Mouse (Mus musculus): ENCODE results near the gene Pik3c2g.

Pik3c2g gene

DNA sequence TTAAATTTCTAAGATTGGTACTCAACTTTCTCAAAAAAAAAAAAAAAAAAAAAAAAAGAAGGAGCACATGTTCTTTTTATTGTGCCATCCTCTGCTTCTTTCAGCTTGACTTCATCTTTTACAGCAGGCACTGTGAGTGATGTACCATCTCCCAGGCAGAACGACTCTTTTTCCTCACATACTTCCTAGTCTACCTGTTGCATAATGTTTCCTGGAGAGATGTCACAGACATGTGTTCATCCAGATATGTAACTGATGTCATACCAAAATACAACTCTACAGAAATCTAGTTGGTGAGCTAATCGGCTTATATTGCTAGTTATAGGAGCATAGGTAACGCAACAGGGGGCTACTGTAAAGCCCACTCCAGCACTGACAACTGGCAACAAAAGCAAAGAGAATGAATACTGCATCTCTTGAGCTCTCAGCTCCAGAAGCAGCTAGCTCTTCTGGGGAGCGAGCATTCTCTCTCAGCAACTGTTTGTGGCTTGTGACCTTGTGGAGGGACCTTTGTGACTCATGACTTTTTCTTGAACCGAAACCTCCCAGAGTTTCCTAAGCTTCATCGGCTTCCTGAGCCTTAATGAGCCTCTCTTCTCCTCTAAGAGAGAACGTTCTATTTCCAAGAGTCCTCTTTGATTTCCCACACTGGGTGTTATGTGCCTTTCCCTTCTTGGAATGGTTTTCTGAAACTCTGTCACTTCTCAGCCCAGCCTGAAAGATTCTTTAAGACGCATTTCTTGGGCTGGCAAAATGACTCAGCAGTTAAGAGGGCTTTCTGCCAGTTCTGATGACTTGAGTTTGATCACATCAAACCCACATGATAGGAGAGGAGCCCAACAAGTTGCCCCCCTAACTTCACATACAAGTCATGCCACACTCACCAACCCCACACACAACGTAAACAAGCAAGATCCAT lies 148.9 kb downstream of the Pik3c2g start:
- no peak for DNase-seq (ENCODE audit: low spot score in 2 of 2)

DNA sequence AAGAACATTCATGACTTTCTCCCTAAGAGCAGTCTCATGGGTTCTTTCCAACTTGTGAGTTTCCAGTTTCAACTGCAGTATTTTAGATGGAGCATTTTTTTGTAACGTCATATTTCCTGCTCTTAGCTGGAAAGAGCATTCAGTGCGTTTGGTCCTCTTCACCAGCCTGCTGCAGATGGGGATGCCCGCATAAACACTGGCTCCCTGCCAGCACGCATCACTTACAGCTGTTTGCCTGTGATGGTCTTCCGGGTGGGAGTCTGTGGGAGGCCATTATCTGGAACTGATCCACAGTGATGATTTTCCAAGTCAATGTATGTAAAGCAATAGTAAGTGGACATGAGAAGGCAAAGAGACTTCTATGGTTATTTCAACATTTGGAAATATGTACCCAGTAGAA lies 151.3 kb downstream of the Pik3c2g start:
- no peak for DNase-seq (ENCODE audit: low spot score in 2 of 2)

DNA sequence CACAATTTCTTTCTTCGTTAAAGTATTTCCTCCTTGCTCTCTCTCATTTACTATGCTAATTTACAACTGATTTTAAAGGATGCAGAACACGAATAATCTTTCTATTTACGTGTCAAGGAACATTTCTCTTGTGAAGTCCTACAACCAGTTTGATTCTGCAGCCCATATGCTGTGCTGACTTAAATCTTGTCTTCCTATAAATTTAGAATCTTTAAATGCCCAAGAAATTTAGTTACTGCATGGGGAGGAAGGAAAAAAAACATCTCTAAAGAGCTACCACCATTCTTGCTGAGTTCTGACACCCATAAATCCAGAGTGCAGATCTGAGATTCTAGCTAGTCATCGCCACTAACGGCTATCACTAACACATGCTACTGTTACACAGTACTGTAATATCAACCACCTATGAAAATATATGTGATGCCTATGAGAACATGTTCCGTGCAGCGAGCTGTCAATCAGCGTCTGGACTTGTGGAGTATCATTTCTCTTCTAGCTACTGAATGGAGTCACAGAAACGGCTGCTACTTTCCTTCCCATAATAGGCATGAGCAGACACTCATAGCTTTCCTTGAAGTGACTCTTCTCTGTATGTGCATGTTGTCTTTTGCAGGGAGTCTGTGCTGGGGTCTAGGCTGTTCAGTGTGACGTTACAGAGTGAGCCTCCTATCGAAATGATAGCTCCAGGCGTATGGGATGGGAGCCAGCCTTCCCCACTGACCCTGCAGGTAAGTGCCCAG lies 155.8 kb downstream of the Pik3c2g start:
- no peak for DNase-seq (ENCODE audit: low spot score in 2 of 2)

DNA sequence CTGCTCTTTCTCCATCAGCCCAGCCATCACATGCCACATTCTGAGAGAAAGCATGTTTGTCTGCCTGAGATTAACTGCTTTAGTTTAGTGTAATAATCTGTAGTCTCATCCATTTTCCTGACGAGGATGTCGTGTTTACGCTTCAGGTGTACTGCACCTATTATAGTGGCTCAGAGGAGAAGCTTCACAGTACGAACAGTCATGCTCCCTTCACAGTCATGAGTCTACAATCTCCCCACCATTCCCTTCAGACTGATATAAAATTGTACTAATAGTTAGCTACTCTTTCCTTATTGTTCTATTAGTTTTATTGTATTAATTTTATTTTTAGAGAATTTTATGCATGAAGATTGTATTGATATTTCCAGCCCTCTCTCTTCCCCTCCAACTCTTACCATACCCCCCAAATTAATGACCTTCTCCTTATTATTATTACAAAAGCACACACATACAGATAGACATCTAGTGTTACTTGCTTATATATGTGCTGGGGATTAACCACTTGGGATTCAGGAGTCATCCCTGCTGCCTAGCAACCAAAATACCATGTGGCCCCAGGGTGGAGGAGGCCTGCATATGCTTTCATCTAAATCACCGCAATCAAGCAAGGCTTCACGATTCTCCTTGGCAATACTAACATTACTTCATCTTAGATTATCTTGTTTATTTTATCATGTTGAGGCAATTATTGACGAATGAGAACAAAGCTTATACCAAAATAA lies 159.9 kb downstream of the Pik3c2g start:
- DNase-seq (ENCODE audit: low spot score in 2 of 2): no peak

DNA sequence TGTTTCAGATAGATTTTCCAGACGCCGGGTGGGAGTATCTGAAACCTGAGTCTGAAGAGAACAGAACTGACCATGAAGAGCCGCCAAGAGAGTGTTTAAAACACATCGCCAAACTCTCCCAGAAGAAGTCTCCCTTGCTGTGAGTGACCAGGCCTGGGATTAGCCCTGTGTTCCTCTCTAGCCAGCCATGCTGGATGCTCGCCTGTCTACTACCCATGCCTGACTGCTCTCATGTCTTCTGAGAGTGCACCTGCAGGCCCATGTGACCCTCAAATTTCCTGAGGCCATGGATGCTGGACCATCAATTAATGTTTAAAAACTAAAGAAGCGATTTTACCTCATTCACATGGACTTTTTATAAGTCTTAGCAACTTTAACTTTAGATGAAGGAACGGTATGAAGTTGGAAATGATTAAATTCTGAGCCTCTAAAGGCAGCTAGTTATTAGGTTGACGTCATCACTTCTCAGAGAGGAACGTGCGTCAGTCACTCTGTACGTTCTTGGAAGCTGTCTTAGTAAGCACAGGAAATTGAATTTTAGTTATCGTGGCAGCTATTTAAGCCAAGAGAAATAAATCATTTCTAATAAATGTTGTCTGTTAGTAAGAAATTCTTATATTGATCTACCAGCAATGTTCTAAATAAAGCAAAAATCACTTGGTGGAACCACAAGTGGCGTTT lies 161.2 kb downstream of the Pik3c2g start:
- no peak for DNase-seq (ENCODE audit: low spot score in 2 of 2)

DNA sequence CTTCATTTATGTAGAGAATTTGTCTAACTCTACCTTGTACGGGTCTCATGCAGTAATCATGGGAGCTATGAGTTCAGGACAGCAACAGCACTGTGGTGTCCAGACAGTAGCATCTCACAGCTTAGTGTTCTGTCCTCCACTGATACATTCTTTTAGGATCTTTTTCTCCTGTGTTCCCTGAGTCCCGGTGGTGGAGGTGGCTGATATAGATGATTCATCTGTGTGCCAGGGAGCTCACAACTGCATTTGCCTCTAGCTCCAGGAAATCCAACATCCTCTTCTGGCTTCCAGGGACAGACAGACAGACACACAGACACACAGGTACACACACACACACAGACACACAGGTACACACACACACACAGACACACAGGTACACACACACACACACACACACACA lies 163.6 kb downstream of the Pik3c2g start:
- DNase-seq (ENCODE audit: low spot score in 2 of 2): peak; percentile 37 to 39

DNA sequence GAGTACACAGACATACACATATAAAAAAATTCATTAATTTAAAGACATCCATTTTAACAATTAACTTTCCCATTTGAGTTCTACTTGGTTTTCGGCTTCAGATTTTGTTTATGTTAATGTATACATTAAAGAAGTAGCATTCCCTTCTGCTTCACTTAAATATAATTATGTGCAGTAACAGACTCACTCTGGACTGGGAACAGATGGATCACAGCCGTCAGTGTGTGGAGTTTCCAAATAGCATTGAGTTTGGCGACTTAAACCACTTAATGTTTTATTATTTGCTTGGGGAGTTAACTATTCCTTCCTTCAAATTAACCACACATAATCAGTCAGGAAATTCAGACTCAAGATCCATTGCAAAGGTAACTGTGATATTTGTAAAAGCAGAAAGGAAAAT lies 164.0 kb downstream of the Pik3c2g start:
- no peak for DNase-seq (ENCODE audit: low spot score in 2 of 2)

DNA sequence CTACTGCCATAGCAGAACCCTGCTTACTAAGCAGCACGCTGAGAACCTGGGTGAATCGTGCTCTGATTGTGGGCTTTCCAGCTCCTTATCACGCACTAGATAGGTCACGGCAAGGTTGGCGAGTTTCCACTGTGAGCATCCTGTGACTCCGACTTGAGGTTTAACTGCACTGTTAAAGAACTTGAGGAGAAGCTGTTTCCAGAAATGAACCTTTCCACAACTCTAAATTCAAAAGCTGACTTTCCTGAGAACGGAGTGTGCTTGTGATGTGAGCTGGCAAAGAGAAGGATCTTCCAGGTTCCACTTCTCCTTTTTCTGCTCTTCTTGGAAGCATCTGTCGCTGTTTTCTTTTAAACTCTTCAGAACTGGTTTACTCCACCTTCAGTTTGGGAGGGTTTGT lies 170.9 kb downstream of the Pik3c2g start:
- no peak for DNase-seq (ENCODE audit: low spot score in 2 of 2)

DNA sequence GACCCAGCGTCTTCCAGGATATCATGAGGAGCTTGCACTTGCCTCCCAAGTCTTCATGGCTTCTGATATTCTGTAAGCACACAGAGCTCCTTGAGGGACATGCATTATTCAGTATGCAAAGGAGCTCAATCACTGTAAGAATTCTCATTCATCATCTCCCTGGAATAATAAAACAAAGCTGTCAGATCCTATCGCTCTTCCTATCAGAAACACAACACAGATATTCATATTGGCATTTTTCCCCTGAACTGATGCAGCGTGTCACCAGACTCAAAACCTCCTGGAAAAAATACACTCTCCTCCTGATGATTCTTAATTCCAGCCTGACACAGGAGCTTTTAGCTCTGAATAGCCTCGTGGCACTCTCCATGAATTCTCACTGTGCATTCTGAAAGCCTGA lies 174.0 kb downstream of the Pik3c2g start:
- no peak for DNase-seq (ENCODE audit: low spot score in 2 of 2)

DNA sequence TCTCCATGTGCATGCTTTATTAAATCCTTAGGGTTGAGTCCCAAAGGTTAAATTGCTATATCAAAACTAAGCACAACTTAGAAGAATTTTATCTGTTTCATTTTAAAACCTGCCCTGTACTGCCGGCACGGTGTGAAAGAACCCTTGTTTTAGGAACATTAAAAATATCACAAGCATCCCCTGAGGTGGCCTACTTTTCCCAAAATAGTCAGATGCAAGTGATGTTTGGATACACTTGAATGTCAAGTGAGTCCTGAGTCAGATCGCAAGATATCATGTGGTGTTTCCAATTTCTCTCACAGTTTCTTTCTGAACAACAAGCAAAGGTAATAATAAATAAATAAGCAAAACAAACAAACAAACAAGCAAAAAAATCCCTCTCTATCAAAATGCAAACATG lies 177.4 kb downstream of the Pik3c2g start:
- DNase-seq (ENCODE audit: low spot score in 2 of 2): no peak

DNA sequence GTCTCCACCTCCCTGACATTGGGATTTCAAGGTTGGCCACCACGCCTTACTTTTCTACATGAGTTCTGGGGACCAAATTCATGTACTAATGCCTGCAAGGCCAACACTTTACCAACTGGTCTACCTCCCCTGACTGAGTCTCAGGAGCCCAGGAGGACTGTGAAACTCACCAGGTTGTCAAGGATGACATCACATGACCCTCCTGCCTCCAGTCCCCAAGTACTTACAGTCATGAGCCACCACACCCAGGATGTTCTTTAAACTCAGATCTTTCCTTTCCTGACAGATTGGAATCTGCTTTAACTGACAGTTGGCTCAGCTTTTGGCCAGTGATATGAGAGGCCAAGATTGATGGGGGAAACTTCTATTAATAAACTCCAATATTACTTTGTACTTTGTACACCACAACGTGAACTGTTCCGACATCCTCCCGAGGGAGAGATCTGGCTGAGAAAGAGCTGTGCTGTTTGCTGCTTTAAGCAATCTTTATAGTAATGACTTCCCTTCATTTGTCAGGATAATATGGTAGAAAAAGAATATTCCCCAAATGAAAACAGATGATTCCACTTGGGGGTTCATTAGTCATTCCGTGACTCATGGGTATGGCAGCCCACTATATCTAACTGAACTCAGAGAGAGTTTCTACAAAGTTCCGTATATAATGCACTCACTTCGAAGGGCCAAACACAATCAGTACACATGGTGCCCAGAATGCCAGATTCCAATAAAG lies 182.9 kb downstream of the Pik3c2g start:
- DNase-seq (ENCODE audit: low spot score in 2 of 2): no peak

DNA sequence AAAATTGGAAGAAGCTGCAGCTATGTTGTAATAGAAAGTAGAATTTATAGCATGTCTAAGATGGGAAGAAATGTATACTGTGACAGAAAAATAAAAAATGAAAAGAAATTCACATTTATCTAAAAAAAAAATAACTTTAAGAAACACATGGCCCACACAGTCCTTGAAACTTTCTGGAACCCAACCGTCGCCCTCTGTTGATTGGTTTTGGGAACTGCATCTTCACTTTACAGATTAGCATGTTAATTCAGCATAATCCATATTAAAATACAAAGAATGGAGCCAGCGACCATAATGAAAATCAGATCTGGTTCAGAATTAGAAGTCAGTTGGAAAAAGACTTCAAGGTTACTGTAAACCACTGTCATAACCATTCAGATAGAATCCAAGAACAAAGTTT lies 183.5 kb downstream of the Pik3c2g start:
- no peak for DNase-seq (ENCODE audit: low spot score in 2 of 2)

DNA sequence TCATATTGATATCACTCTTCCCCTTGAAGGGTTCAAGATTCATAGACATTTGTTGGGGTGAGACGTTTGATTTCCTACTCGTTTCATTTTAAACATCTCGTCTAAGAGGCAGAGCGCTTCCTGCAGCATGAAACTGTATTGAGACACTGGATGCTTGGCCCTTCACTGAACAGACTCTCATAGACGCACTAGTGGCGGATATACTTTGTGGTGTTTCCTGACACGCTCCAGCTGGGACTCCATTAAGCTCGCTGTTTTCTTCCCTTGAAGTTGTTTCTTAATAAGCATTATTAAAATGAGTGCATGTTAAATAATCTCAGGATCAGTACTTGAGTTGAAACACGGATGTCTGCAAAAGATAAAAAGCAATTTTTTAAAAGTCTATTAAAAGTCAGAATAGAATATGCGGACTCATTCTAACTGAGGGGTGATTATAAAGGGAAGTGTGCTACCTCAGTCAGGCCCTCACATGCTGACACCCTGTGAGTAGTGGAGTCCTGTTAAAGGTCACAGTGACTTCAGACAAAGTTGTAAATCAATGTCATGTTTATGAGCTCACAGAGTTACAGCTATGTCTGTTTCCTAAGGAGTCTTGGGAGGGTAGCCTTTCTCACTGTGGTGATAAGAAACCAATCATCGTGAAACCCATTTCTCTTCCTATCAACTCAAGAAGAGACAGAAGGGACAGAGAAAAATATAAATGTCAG lies 190.7 kb downstream of the Pik3c2g start:
- no peak for DNase-seq (ENCODE audit: low spot score in 2 of 2)

DNA sequence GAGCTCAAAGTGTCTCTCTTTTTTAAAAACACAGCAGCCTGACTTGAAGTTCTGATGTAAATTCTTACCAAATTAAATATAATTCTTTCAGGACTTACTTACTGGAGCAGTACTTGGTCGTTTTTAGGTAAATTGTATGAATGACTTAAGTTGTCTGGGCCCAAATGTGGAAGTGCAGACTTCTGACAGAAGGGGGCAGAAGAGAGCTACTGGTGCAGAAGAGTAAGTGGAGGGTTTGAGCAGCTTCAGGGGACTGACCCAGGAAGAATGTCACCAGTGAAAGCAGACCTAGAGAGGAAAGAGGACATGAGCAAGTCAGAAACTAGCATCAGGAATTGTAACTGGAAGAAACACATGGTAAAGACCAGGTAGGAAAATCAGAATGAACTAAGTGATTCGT lies 193.0 kb downstream of the Pik3c2g start:
- DNase-seq (ENCODE audit: low spot score in 2 of 2): peak in 1 of 2 experiments; percentile 17

DNA sequence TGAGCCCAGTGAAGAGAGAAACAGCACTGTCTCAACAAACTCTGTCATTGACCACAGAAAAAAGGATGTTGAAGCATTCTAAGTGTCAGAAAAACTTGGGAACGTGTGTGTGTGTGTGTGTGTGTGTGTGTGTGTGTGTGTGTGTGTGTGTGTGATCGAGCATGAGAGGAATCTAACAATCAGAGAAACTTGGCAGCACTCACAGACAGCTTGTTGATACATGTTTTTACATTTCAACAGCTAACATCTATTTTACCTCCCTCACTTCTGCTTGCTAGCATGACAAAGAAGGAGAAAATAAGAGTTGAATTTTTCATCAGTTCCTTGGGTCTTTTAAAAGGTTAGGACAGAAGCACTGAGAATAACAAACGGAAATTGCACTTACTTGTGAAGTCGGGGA lies 202.5 kb downstream of the Pik3c2g start:
- no peak for DNase-seq (ENCODE audit: low spot score in 2 of 2)

DNA sequence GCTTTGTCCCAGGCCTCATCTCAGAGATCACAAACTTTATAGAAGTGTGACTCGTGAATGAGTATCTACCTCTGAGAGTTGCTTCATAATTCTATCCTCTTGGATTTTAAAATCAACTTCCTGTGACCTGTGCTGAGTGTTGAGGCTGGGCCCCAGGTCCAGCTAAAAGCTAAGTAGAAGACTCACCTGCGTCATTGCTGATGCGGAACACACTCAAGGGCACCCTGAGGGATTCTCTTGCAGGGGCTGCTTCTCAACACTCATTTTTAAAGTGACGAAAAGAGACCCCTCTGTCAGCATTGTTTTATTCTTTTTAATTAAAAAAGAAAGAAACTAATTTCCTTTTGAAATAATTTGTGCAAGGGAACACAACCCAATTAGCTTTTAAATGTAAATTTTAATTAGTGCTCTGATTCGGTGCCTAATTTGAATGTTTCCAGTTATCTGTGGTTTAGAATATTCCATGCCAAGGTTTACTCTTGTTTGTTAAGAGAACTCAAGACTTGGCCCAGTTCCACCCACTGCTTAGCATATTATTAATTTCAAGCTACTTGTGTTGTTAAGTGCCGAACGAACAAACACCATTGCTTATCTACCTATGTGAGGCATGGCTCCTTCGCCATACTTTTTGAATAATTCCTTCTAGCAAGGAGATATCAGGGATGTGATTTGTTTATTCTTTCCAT lies 212.7 kb downstream of the Pik3c2g start:
- no peak for DNase-seq (ENCODE audit: low spot score in 2 of 2)

DNA sequence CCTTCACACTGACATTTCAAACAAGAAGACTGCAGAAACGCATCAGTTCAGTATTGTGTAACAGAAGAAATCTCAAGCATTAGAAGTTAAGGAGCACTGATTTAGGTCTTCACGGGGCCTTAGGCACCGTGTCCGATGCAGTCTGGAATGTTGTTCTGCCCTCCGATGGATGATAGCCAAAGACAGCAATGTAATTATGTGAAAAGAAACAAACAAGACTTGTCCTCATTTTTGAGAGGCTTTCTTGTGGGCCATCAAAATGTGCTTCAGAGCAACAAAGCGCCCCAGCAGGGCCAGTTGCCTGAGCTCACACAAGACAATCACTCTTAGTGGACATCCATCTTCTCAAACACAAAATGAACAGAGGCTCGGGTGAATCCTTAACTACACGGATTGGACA lies 234.9 kb downstream of the Pik3c2g start:
- DNase-seq (ENCODE audit: low spot score in 2 of 2): no peak

DNA sequence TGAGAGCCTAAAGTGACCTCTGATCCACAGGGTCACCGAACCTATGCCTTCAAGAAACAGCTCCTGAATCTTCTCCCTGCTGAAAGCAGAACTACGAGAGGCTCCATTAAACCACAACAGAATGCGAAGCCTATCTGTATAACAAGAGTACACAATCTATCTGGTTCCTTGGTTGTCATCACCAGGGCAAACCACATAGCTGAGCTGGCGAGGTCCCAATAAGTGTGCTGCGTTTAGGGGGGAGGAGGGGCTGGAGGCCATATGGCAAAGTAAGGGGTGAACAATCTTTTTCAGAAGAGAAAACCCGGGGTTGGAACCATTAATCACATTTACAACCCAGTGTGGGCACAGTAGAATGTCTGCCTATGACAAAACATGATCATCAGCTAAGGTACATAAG lies 251.2 kb downstream of the Pik3c2g start:
- no peak for DNase-seq (ENCODE audit: low spot score in 2 of 2)

DNA sequence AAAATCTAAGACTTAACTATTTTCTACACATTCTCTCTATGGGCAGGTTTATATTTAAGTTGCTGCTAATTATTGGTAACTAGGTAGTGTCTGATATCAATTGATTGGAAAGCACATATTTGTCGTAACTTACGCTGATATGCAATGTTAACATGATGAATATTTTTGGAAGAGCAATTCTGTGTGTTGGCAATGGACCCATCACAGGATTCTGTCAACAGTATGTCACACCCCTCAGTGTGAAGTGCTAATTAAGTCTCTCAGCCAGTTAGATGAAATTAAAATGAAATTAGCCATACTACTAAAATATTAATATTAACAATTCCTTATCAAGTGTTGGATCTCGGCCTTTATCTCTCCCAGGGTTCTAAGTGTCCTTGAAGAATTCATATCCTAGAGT lies 251.7 kb downstream of the Pik3c2g start:
- DNase-seq (ENCODE audit: low spot score in 2 of 2): no peak

DNA sequence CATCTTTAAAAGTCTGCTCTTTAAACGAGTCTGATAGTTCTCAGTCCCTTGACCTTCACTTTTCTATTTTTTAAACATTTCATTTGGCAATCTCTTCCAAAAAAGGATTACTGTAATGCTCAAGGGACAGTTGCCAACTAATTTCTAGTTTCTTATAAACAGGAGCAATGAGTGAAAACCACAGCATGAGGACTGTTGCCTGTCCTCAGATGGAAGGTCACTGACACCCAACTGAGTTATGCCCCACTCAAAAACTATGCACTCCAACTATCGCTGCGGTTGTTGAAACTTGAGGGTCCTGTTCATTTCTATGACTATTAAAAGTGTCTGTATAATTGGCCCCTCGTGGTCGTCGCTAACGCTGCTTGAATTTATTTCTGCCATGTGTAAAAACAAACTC lies 252.9 kb downstream of the Pik3c2g start:
- no peak for DNase-seq (ENCODE audit: low spot score in 2 of 2)
